Mouse (Mus musculus): Measurements from ENCODE around the gene Insm2. TPM values are rescaled to one million over a fixed set of nuclear protein-coding genes. Genes with fewer than 3 reads are reported as not detected.
"Not testable (repeated sequence)": the region's sequence is repeated elsewhere in the genome, so short reads cannot be mapped to it uniquely, and the experiment has no call there.

The Insm2 gene
- polyA plus RNA-seq, 1 experiment from 2014 or later, result 0.17 TPM

- H3K36me3 ChIP-seq (ENCODE audit: control insufficient read depth, insufficient read depth, low read length); H3K27me3 ChIP-seq (ENCODE audit: control insufficient read depth, insufficient read depth, low read length); H3K9me3 ChIP-seq (ENCODE audit: control insufficient read depth, low read depth, low read length); H3K4me1 ChIP-seq (ENCODE audit: control insufficient read depth, insufficient read depth, low read length); H3K4me3 ChIP-seq (ENCODE audit: low read depth, low read length); H3K27ac ChIP-seq (ENCODE audit: low read length); H3K4me2 ChIP-seq (replicated peaks; ENCODE audit: low read depth, low read length); H3K9ac ChIP-seq (replicated peaks; ENCODE audit: low read depth, low read length); ATAC-seq (ENCODE audit: insufficient number of reproducible peaks, insufficient read depth, low FRiP score, low read depth): not testable (repeated sequence)
- WGBS, result 62% methylated on average over 9 of the region's 9 CpGs
Observed at GRCm38 (mm10) chr12:55586936-55587335, 12.3 kb upstream of the Insm2 start.

- 9% methylated on average over 7 of the region's 7 CpGs for WGBS
- ATAC-seq (ENCODE audit: insufficient number of reproducible peaks, insufficient read depth, low FRiP score, low read depth), result no peak
- Histone ChIP-seq H3K27me3 (ENCODE audit: control insufficient read depth, insufficient read depth, low read length) (peaks cover 38% of the 10 kb centered on the region), H3K4me1 (ENCODE audit: control insufficient read depth, insufficient read depth, low read length) (peaks cover 14% of the 10 kb centered on the region; the same call in 1 of the 2 replicates), H3K4me2 (replicated peaks; ENCODE audit: low read depth, low read length) (peak overlapping the region; percentile 81), H3K9ac (replicated peaks; ENCODE audit: low read depth, low read length) (no peak overlapping the region), H3K36me3 (ENCODE audit: control insufficient read depth, insufficient read depth, low read length) (no peaks in the 10 kb centered on the region), H3K4me3 (ENCODE audit: low read depth, low read length) (peak overlapping the region; percentile 40), H3K27ac (ENCODE audit: low read length) (no peak overlapping the region), H3K9me3 (ENCODE audit: control insufficient read depth, low read depth, low read length) (no peaks in the 10 kb centered on the region; the same call in 1 of the 2 replicates)
Observed at GRCm38 (mm10) chr12:55598537-55598886, 715 bp upstream of the Insm2 start.

GRCm38 (mm10) chr12:55599639-55600502 lies 644 bp downstream of the Insm2 start:
- H3K4me2 ChIP-seq (replicated peaks; ENCODE audit: low read depth, low read length), result peak overlapping the region; percentile 81
- no peak overlapping the region for H3K27ac ChIP-seq (ENCODE audit: low read length)
- ATAC-seq (ENCODE audit: insufficient number of reproducible peaks, insufficient read depth, low FRiP score, low read depth), result peak; percentile 87
- H3K4me1 ChIP-seq (ENCODE audit: control insufficient read depth, insufficient read depth, low read length), result peaks cover 14% of the 10 kb centered on the region; the same call in 1 of the 2 replicates
- under 1% methylated on average over 107 of the region's 109 CpGs for WGBS
- H3K36me3 ChIP-seq (ENCODE audit: control insufficient read depth, insufficient read depth, low read length), result no peaks in the 10 kb centered on the region
- peaks cover 38% of the 10 kb centered on the region for H3K27me3 ChIP-seq (ENCODE audit: control insufficient read depth, insufficient read depth, low read length)
- no peaks in the 10 kb centered on the region; the same call in 1 of the 2 replicates for H3K9me3 ChIP-seq (ENCODE audit: control insufficient read depth, low read depth, low read length)
- no peak overlapping the region for H3K9ac ChIP-seq (replicated peaks; ENCODE audit: low read depth, low read length)
- H3K4me3 ChIP-seq (ENCODE audit: low read depth, low read length), result peak overlapping the region; percentile 40

- WGBS, result 5% methylated on average over 42 of the region's 42 CpGs
- Histone ChIP-seq H3K36me3 (ENCODE audit: control insufficient read depth, insufficient read depth, low read length) (no peaks in the 10 kb centered on the region), H3K9ac (replicated peaks; ENCODE audit: low read depth, low read length) (no peak overlapping the region), H3K4me3 (ENCODE audit: low read depth, low read length) (peak overlapping the region; percentile 40), H3K9me3 (ENCODE audit: control insufficient read depth, low read depth, low read length) (no peaks in the 10 kb centered on the region; the same call in 1 of the 2 replicates), H3K4me1 (ENCODE audit: control insufficient read depth, insufficient read depth, low read length) (peaks cover 14% of the 10 kb centered on the region; the same call in 1 of the 2 replicates), H3K4me2 (replicated peaks; ENCODE audit: low read depth, low read length) (peak overlapping the region; percentile 81), H3K27ac (ENCODE audit: low read length) (no peak overlapping the region), H3K27me3 (ENCODE audit: control insufficient read depth, insufficient read depth, low read length) (peaks cover 38% of the 10 kb centered on the region)
- peak; percentile 66; the same call in 1 of the 2 replicates for ATAC-seq (ENCODE audit: insufficient number of reproducible peaks, insufficient read depth, low FRiP score, low read depth)
Observed at GRCm38 (mm10) chr12:55600503-55600994, 1.3 kb downstream of the Insm2 start.

- no peak for ATAC-seq (ENCODE audit: insufficient number of reproducible peaks, insufficient read depth, low FRiP score, low read depth)
- Histone ChIP-seq H3K9me3 (ENCODE audit: control insufficient read depth, low read depth, low read length) (no peaks in the 10 kb centered on the region), H3K36me3 (ENCODE audit: control insufficient read depth, insufficient read depth, low read length) (no peaks in the 10 kb centered on the region), H3K4me1 (ENCODE audit: control insufficient read depth, insufficient read depth, low read length) (peaks cover 6% of the 10 kb centered on the region; the same call in 1 of the 2 replicates), H3K9ac (replicated peaks; ENCODE audit: low read depth, low read length) (no peak overlapping the region), H3K27ac (ENCODE audit: low read length) (no peak overlapping the region), H3K4me3 (ENCODE audit: low read depth, low read length) (no peak overlapping the region), H3K4me2 (replicated peaks; ENCODE audit: low read depth, low read length) (no peak overlapping the region), H3K27me3 (ENCODE audit: control insufficient read depth, insufficient read depth, low read length) (peaks cover 16% of the 10 kb centered on the region)
- 75% methylated on average over 3 of the region's 3 CpGs for WGBS
Observed at GRCm38 (mm10) chr12:55604411-55604810, 5.2 kb downstream of the Insm2 start.

GRCm38 (mm10) chr12:55607902-55608301 lies 8.7 kb downstream of the Insm2 start:
- H3K4me2 ChIP-seq (replicated peaks; ENCODE audit: low read depth, low read length), result no peak overlapping the region
- no peaks in the 10 kb centered on the region for H3K9me3 ChIP-seq (ENCODE audit: control insufficient read depth, low read depth, low read length)
- H3K4me3 ChIP-seq (ENCODE audit: low read depth, low read length), result no peak overlapping the region
- no peak overlapping the region for H3K27ac ChIP-seq (ENCODE audit: low read length)
- H3K27me3 ChIP-seq (ENCODE audit: control insufficient read depth, insufficient read depth, low read length), result no peaks in the 10 kb centered on the region
- H3K9ac ChIP-seq (replicated peaks; ENCODE audit: low read depth, low read length), result no peak overlapping the region
- 32% methylated on average over 4 of the region's 4 CpGs for WGBS
- no peak for ATAC-seq (ENCODE audit: insufficient number of reproducible peaks, insufficient read depth, low FRiP score, low read depth)
- H3K36me3 ChIP-seq (ENCODE audit: control insufficient read depth, insufficient read depth, low read length), result no peaks in the 10 kb centered on the region
- H3K4me1 ChIP-seq (ENCODE audit: control insufficient read depth, insufficient read depth, low read length), result no peaks in the 10 kb centered on the region

- Histone ChIP-seq H3K27ac (ENCODE audit: low read length) (no peak overlapping the region), H3K27me3 (ENCODE audit: control insufficient read depth, insufficient read depth, low read length) (no peaks in the 10 kb centered on the region), H3K9ac (replicated peaks; ENCODE audit: low read depth, low read length) (no peak overlapping the region), H3K9me3 (ENCODE audit: control insufficient read depth, low read depth, low read length) (no peaks in the 10 kb centered on the region), H3K4me2 (replicated peaks; ENCODE audit: low read depth, low read length) (no peak overlapping the region), H3K36me3 (ENCODE audit: control insufficient read depth, insufficient read depth, low read length) (no peaks in the 10 kb centered on the region; the same call in 1 of the 2 replicates), H3K4me3 (ENCODE audit: low read depth, low read length) (no peak overlapping the region), H3K4me1 (ENCODE audit: control insufficient read depth, insufficient read depth, low read length) (no peaks in the 10 kb centered on the region)
- ATAC-seq (ENCODE audit: insufficient number of reproducible peaks, insufficient read depth, low FRiP score, low read depth), result no peak
- WGBS, result 59% methylated on average over 2 of the region's 2 CpGs
Observed at GRCm38 (mm10) chr12:55610812-55611211, 11.6 kb downstream of the Insm2 start.

GRCm38 (mm10) chr12:55620321-55620720 lies 21.1 kb downstream of the Insm2 start:
- no peaks in the 10 kb centered on the region for H3K36me3 ChIP-seq (ENCODE audit: control insufficient read depth, insufficient read depth, low read length)
- no peak overlapping the region for H3K4me2 ChIP-seq (replicated peaks; ENCODE audit: low read depth, low read length)
- no peak overlapping the region for H3K4me3 ChIP-seq (ENCODE audit: low read depth, low read length)
- H3K27ac ChIP-seq (ENCODE audit: low read length), result no peak overlapping the region
- 80% methylated on average over 2 of the region's 2 CpGs for WGBS
- H3K9ac ChIP-seq (replicated peaks; ENCODE audit: low read depth, low read length), result no peak overlapping the region
- H3K4me1 ChIP-seq (ENCODE audit: control insufficient read depth, insufficient read depth, low read length), result no peaks in the 10 kb centered on the region
- no peaks in the 10 kb centered on the region for H3K9me3 ChIP-seq (ENCODE audit: control insufficient read depth, low read depth, low read length)
- no peaks in the 10 kb centered on the region for H3K27me3 ChIP-seq (ENCODE audit: control insufficient read depth, insufficient read depth, low read length)
- ATAC-seq (ENCODE audit: insufficient number of reproducible peaks, insufficient read depth, low FRiP score, low read depth), result no peak

Data from stomach, embryonic 14.5 days (tissue).